Mouse (Mus musculus): Measurements from ENCODE around the gene Prdm16.

The Prdm16 gene

DNA sequence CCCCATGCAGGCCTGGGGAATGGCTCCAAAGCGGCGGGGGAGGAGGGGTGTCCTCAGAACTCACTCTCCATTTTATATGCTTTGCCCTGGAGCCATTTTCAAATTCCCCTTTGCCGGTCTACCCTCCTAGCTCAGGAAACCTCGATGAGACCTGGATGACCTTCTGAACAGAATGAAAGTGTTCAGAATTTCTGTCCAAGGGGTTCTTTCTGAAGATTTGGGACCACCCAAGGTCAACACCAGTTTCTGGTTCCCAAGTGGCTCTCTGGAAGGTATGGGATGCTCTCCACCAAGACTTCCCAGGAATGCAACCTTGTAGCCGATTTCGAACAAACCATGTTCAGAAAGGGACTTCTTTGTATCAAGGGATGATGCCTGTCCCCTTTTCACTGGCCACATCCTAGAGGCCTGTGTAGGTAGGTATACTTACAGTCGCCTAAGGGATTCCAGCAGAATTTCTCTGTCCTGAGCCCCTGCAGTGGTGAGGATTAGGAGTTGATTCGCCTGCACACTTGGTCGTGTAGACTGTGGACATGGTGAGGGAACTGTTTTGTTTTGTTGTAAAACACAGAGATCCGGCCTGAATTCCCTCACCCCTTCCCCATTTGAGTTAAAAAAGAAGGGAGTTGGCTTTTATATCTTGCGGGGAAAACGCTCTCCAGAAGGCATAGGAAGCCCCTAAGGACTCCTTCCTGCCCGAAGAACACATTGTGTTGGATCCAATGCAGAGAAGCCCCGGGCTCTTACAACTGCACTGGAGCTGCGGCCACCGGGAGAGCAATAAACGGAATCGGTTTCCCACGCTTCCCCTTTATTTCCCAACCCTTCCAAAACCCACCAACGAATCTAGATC is 4.0 kb upstream of the Prdm16 start:
- ATAC-seq (ENCODE audit: insufficient number of reproducible peaks, low FRiP score, low TSS enrichment) = no peak

DNA sequence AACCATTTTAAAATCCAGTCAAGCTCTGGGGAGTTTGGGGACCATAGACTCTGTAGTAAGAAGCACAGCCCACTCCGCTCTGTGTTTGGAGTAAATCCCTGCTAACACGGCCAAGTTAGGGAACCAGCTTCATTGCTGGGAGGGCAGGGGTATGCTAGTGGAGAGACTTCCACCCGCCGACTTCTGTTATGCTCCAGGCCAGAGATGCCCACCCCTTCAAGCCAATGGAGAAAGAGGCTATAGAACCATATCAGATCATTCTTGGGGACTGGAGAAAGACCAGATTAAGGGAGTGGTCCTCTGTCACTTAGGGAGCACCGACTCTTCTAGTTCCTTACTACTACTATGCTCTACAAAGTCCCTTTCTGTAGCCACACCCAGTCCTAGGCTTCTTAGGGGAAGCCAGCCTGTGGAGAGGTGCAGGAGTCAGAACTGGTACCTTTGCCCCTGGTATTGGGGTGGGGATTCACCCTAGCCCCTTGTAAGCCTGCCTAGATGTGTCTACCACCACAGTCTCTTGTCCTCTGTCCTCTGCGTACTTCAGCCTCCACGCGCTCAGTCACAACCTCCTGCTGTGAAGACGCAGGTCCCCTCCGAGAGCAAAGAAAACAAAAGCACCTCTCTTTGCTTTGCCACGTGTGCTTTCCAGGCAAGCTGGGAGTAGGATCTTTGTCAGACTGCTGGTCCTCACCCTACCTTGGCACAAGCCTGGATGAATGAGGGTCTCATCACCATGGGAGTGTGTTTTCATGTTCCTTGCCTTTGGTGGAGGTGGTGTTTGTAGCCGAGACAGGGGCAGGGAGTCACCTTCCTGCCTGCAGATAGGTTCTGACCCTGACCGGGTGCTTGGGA is 3.1 kb upstream of the Prdm16 start:
- no peak for ATAC-seq (ENCODE audit: insufficient number of reproducible peaks, low FRiP score, low TSS enrichment)

DNA sequence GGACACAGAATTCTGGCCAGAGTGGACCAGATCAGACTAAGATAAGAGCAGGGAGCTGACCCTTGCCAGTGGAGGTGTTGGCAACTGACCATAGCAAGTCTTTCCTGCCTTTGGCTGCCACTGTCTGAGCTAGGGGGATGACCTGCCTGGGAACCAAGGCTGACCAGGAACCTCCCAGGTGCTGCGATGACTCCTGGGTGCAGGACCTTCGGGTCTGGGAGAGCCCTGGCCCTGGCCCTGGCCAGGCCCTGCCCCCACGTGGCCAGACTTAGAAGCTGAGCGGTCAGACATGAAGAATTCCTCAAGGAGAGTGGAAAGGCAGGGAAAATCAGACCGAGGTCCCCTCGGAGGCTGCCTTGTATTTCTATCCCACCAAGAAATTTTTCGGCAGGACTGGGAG is 2.5 kb upstream of the Prdm16 start:
- ATAC-seq (ENCODE audit: insufficient number of reproducible peaks, low FRiP score, low TSS enrichment) = no peak

DNA sequence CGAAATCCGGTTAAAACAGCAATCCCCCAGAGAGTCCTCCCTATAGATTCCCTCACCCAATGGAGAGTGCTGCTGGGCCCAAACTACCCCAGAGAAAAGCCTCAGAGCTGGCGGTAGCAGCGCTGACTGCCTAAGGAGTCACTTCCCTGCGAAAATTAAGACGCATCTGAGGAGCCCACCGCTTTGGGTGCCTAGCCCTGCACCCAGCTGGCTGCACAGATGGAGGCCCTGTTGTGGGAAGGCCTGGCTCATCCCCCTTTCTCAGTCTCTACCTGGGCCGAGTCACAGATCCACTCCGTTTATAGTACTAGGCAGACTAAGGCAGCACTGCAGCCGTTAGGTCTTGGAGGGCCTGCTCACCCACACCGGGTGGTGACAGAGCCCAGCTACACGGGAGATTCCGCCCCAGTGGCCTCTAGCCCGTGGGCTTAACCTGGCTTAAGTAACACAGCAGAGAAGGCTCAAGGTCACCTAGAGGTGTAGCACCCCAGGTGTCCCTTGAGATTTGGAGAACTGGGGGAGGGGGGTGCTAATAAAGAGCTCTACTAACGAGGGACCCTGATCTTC is 1.7 kb upstream of the Prdm16 start:
- ATAC-seq (ENCODE audit: insufficient number of reproducible peaks, low FRiP score, low TSS enrichment) = no peak

DNA sequence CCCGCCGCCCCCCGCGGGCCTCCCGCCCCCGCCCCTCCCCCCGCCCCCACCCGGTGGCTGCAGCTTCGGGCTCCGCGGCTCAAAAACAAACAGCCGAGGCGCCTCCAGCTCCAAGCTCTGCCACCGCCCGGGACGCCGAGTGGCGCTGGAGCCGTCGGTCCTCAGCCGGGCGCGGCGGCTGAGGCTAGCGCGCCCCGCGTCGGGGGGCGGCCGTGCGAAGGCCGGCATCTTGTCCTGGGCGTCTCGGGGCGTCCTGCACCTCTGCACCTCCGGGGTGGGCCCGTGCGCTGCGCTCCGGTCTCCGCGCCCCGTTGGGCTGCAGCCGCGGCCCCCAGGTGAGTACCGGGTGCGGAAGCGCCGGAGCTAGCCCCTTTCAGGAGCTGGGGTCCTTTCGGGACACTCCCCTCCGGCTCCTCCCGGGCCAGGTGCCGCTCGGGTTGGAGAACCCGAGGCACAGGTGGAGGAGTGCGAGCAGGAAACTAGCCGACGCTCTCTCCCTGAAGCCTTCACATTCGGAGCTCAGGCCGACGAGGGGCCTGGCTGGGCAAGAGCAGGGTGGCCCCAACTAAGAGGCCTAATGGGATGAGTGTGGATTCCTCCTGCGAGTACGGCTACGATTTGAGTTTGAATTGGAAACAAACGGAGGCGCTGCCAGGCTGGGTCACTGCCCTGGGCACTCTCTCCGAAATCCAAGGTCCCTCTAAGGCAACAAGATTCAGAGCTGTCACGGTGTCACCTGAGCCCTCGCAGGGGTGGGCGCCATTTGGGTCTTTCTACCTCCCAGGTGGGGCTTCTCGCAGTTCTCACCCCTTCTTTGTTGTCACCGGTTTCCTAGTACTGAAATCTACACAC is 1.0 kb upstream of the Prdm16 start:
- ATAC-seq (ENCODE audit: insufficient number of reproducible peaks, low FRiP score, low TSS enrichment) = no peak

DNA sequence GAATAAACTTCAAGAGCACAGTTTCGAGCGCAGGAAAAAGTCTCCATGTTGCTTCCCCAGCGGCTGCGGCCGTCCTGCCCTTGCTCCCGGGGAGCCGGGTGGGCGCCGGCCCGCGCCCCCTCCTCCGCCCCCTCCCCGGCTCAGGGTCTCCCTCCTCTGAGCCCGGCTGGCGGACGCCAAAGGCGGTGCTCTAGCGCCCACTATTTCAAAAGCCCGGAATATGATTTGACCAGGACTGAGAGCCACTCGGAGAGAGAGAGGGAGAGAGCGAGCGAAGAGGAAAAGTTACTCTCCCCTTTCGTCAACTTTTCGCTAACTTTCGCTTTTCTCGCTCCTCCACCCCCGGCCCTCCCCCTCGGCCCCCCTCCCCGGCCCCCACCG is 630 bp downstream of the Prdm16 start:
- ATAC-seq (ENCODE audit: insufficient number of reproducible peaks, low FRiP score, low TSS enrichment) = no peak

DNA sequence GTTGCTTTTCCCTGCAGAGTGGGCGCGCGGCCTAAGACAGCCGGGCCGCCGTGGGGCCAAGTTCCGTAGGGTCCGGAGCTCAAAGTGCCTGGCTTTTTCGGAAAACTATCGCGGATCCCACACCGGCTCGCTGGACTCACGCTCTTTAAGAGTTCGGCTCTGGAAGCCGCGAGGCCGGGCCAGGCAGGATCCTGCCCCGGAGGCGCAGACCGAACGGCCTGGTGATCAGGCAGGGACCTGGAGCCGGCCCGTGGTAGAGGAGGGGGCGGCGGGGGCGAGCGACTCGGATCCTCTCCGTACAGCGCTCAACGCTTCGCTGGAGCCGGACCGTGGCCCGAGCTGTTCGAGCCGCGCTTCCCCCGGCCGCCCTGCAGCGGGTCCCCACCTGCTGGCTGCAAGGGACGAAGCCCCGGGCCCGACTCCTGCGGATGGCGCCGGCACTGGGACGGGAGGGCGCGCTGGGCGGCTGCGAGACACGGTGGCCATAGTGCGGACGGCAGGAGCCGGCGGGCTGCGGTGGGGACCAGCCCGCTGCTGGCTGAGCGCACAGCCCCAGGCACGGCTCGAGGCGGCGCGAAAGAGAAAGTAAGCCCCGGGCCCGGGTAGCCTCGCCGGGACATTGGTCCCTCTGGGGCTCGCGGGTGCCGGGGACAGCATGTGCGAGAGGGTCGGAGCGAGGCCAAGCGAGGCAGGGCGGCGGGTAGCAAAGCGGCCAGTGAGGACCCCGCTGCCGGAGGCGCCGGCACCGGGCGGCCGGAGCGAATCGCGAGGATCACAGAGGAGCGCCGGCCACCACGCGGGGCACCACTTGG is 1.2 kb downstream of the Prdm16 start:
- no peak for ATAC-seq (ENCODE audit: insufficient number of reproducible peaks, low FRiP score, low TSS enrichment)

DNA sequence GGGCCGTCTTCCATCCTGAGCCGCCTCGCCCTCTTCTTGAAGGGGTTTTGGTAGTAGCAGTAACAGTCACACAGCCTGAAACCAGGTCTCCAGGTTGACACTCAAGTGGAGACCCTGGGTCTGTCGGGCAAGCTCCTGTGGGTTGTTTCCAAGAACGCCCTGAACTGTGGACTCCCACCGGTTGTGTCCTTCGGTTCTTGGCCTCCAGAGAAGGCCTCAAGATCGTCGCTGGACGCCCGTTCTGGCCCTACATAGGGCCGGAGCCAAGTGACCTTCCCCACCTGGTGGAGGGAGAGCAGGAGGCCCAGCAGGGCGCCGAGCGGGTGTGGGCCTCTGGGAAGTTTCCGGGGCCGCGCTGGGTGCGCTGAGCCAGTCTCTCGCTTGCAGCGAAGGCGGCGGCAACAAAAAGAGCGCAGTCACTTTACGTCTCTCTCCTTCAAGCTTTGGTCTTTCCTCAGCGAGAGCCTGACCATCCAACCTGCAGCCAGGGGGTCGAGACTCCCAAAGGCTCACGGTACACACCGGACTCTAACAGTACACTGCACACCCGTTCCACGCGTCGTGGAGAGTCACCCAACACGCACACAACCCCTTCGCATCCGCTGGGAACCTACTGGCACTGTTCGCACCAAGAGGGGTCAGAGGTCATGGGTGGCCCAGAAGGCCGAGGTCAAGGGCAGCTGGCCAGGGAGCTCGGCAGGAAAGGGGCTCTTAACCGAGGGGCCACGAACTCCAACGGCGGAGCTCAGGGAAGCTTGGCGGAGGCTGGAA is 2.0 kb downstream of the Prdm16 start:
- ATAC-seq (ENCODE audit: insufficient number of reproducible peaks, low FRiP score, low TSS enrichment) = no peak

DNA sequence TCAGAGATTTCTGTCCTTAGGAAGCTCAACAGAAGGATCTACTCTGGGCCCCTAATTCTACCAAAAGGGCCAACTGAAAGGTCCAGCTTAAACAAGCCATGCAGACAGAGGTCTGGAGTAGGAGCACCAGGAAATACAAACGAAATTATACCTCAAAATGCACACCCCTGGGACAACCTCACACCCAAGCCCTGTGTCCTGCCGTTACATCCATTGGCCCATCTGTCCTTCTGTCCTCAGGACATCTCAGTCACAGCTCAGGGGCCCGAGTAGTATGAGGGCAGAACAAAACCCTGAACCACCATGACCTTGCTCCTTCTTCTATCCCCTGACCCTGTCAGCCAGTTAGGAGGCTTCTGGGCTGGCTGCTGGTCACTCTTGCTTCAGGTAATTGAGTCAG is 2.7 kb downstream of the Prdm16 start:
- ATAC-seq (ENCODE audit: insufficient number of reproducible peaks, low FRiP score, low TSS enrichment) = no peak

DNA sequence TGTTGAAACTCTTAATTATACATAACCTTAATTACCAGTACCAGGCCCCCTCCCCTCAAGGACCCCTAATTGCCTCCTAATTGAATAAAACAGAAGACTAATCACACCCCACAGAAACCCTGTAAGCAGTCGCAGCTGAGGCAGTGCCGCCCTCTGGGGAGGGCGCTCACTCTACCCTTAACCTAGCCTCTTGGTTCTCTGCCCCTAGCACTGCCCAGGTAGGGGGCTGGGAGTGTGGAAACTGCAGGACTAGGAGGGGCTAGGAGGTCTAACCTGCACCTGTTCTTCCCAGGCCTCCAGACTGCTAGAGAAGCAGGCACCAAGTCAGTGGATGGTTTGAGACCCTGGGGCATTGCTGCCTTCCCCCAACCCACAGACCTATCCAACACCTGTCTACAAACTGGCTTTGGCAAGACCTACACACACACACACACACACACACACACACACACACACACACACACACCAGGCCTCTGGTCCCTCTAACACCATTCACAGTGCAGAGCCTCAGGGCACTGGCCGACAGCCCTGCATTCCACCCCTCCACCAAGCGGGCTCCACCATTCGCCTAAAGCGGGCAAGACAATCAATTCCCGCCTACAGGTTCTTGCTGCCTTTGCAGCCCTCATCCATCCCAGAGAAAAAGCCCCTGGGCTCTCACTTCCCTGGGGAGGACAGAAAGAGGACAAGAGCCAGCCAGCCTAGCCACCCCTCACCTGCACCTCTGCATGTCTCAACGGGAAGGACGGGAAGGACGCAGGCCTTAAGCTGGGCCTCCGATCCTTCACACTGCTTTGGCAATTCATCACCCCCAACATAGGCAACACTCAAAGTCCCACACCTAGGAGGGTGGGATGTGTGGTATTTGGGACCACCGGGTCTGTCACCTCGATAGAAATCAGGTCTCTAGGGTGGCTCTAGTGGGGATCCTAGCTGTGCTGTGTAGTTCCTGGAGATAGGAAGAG is 3.6 kb downstream of the Prdm16 start:
- ATAC-seq (ENCODE audit: insufficient number of reproducible peaks, low FRiP score, low TSS enrichment) = no peak

DNA sequence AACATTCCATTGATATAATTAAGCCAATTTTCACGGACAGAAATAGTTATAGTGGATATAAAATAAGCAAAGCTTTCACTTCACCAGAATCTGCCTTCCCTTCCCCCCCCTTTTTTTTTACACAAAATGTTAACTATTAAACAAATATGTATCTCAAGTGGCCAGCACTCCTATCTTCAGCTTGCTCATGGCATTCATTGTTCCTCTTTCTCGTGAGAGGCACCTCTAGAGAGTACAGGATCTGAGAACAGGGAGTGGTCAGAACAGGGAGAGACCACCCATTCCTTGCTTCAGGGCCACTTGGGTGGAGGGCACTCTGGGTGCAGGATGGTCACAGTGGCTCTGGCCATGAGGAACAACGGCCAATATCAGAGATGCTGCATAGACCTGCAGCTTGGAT is 5.9 kb downstream of the Prdm16 start:
- ATAC-seq (ENCODE audit: insufficient number of reproducible peaks, low FRiP score, low TSS enrichment) = no peak

DNA sequence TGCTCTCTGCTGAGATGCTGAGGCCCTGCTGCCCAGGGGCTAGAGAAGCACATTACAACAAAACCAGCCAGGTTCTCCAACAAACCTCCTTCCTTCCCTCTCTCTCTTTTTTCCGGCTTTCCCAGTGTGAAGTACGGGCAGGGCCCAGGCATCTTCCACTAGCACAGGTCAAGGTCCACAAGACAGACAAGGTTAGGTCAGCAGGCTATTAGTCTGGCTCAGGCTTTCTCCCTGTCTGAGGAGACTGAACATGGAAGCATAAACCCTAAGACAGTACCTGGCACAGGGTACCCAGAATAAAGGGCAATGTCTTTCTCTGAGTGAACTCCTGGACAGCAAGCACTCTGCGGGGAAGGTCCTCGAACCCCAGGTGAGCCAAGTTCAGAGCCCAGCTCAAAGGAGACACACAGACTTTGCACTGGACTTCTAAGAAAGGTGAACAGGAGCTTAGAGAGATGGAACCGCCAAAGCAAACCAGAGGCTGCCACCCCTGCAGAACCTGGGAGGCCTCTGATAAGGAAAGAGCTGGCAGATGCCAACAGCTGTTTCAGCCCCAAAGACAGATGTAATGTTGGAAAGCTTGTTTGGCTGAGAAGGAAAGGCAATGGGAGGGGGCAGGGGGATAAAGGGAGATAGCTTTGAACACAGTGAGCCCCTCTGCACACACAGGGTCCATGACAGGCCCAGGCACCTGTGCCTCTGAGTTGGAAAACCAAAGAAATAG is 9.1 kb downstream of the Prdm16 start:
- ATAC-seq (ENCODE audit: insufficient number of reproducible peaks, low FRiP score, low TSS enrichment) = no peak

DNA sequence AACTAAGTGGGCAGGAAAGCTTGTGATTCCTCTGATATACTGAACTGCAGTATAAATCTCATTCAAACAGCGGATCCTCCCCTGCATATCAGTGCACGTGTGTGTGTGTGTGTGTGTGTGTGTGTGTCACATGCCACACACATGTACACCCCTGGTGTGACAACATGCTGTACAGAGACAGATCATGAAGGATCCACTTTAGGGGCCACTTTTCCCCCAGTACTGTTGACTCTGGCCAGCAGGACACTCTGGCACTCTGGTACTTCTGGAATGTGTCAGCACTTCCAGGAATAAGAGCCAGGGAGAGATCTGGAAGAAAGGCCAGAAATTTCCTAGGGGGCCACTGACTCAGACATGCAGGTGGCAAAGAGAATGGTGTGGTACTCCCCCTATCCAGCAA is 10.4 kb downstream of the Prdm16 start:
- ATAC-seq (ENCODE audit: insufficient number of reproducible peaks, low FRiP score, low TSS enrichment) = no peak

DNA sequence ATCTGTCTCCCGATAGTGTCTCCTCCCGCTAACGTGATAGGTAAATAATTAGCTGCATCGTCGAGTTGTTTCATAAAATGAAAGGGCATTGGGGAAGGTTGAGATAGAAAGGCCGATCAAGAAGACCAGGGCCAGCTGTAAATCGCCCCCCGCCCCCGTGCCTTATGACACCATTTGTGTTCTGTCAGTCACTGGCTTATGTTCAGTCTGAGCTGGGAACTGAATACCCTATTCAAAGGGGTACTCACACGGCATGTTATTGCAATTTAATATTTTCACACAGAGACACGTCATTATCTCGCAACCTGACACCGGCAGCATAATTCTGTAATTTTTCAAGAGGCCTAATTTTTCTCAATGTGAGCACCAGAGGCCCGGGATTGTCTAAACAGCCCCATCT is 11.0 kb downstream of the Prdm16 start:
- ATAC-seq (ENCODE audit: insufficient number of reproducible peaks, low FRiP score, low TSS enrichment) = no peak

DNA sequence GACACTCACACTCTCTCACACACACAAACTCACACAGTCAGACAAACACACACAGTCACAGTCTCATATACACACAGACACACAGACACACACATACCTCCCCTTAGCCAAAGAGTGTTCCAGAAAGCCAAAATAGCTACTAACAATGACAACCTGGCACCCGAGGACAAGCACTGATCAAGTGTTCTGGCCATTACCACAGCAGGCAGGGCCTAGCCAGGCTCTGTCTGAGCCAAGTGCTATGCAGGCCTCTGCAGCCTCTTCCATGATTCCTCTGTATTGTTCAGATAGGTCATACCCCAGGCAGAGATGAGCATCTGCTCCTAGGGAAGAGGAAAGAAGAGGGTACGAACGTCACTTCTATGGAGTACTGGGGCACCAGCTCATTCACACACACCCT is 13.4 kb downstream of the Prdm16 start:
- ATAC-seq (ENCODE audit: insufficient number of reproducible peaks, low FRiP score, low TSS enrichment) = no peak

DNA sequence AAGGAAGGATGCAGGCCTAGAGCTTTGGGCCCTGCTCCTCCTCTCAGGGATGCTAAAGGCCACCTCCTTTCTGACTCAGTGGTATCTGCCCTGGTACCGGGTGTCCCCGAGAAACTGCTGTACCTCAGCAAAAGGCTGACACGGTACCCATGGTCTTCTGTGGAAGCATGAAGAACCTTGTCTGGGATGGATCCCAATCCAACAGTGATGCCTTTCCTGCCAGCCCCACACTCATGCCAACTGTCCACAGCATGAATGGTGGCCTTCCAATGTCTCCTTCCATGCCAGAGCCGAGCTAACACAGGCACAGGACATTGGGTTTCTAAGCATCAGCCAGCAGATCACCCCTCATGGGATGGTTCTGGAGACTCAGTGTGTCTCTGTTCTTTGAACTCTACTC is 14.2 kb downstream of the Prdm16 start:
- ATAC-seq (ENCODE audit: insufficient number of reproducible peaks, low FRiP score, low TSS enrichment) = no peak

DNA sequence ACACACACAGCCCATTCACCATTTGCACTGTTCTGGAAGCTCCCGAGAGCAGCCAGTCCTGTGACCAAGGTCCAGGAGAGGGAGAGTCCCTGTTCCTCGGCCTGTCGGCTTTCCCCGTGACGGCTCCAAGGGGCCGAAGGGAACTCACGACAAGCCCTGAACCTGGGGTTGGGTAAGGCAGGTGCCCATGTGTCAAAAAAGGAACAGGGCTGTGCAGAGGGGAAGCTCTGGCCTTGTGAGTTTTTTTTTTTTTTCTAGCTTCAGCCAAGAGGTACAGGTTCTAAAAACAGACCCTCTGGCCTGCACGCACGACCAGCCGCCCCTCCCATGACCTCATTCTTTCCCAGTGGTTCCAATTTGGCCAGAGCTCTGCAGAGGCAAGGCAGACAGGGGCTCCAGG is 25.5 kb downstream of the Prdm16 start:
- ATAC-seq (ENCODE audit: insufficient number of reproducible peaks, low FRiP score, low TSS enrichment) = no peak
